Mouse (Mus musculus) heart, embryonic 12.5 days (tissue): Measurements from ENCODE around the gene Scn8a. TPM values are rescaled to one million over a fixed set of nuclear protein-coding genes. Genes with fewer than 3 reads are reported as not detected.

Experiments used
- ATAC-seq: fragments of 200-750 bp; cut with Nextera tagmentation; 2 replicates; pipeline ENCODE4 v1.8.0; 2017; ENCODE audit warnings: moderate TSS enrichment, moderate library complexity; ENCODE audit not compliant: insufficient number of reproducible peaks, low FRiP score
- H3K27ac ChIP-seq: fragments of 300-500 bp; sonication (generic); 2 replicates; pipeline ENCODE4 v1.5.1; 2016; ENCODE audit warnings: mild to moderate bottlenecking, moderate library complexity; ENCODE audit not compliant: poor library complexity, severe bottlenecking
- H3K27me3 ChIP-seq: fragments of 300-500 bp; sonication (generic); replicated peaks from 2 replicates; pipeline ENCODE4 v1.6.1; 2016; ENCODE audit warnings: mild to moderate bottlenecking, moderate library complexity
- H3K36me3 ChIP-seq: fragments of 300-500 bp; sonication (generic); 2 replicates; pipeline ENCODE4 v1.6.1; 2016; ENCODE audit warnings: mild to moderate bottlenecking, moderate library complexity
- H3K4me1 ChIP-seq: fragments of 300-500 bp; sonication (generic); replicated peaks from 2 replicates; pipeline ENCODE4 v1.6.1; 2016; ENCODE audit warnings: mild to moderate bottlenecking
- H3K4me2 ChIP-seq: fragments of 300-500 bp; sonication (generic); 2 replicates; pipeline ENCODE4 v1.6.1; 2016; ENCODE audit warnings: mild to moderate bottlenecking, moderate library complexity
- H3K4me3 ChIP-seq: fragments of 300-500 bp; sonication (generic); 2 replicates; pipeline ENCODE4 v1.5.1; 2016; ENCODE audit warnings: mild to moderate bottlenecking
- H3K9ac ChIP-seq: fragments of 300-500 bp; sonication (generic); 2 replicates; pipeline ENCODE4 v1.6.1; 2016; ENCODE audit warnings: mild to moderate bottlenecking, moderate library complexity
- H3K9me3 ChIP-seq: fragments of 300-500 bp; sonication (generic); replicated peaks from 2 replicates; pipeline ENCODE4 v1.6.1; 2016; ENCODE audit warnings: mild to moderate bottlenecking, moderate library complexity
- WGBS: fragments of 180-500 bp; shearing (Covaris S2); methylation state at CpG from one replicate; pipeline ENCODE4 v1.1.7; 2016; 5-methylcytosine and 5-hydroxymethylcytosine counted together
- polyA plus RNA-seq: library from polyadenylated mRNA; unstranded; fragments of >200 nt; fragmentation: Nextera tagmentation; extraction: Ambion mirVana; gene quantifications from 2 replicates; pipeline ENCODE4 v1.2.1, GENCODE M21; 2016

Scn8a gene
- polyA plus RNA-seq, 1 experiment from 2014 or later, result 0.69 TPM

- H3K27me3 ChIP-seq, result 0 out of 2 replicates have a peak, but pooled peaks cover 22% of the 10 kb centered on the region
- peaks cover 20% of the 10 kb centered on the region for H3K4me1 ChIP-seq
- H3K9ac ChIP-seq, result no peak overlapping the region
- no peaks in the 10 kb centered on the region for H3K9me3 ChIP-seq
- no peaks in the 10 kb centered on the region for H3K36me3 ChIP-seq
- 19% methylated on average over 25 of the region's 25 CpGs for WGBS
- H3K4me3 ChIP-seq, result no peak overlapping the region
- no peak overlapping the region for H3K27ac ChIP-seq
- no peak overlapping the region for H3K4me2 ChIP-seq
- no peak for ATAC-seq
These were observed 223.4 kb downstream of the Scn8a start for GRCm38 (mm10) chr15:101092829-101093648.

GRCm38 (mm10) chr15:101093988-101094387 is 224.3 kb downstream of the Scn8a start:
- H3K27me3 ChIP-seq, result peaks cover 31% of the 10 kb centered on the region
- peaks cover 24% of the 10 kb centered on the region for H3K4me1 ChIP-seq
- 41% methylated on average over 6 of the region's 6 CpGs for WGBS
- no peak overlapping the region for H3K27ac ChIP-seq
- H3K9me3 ChIP-seq, result no peaks in the 10 kb centered on the region
- no peaks in the 10 kb centered on the region for H3K36me3 ChIP-seq
- peak; percentile 44; the same call in 1 of the 2 replicates for ATAC-seq
- no peak overlapping the region for H3K4me2 ChIP-seq
- H3K4me3 ChIP-seq, result no peak overlapping the region
- H3K9ac ChIP-seq, result no peak overlapping the region

- Histone ChIP-seq H3K4me2 (no peak overlapping the region), H3K9me3 (no peaks in the 10 kb centered on the region), H3K27me3 (peaks cover 37% of the 10 kb centered on the region), H3K4me1 (peaks cover 24% of the 10 kb centered on the region), H3K36me3 (no peaks in the 10 kb centered on the region), H3K9ac (no peak overlapping the region), H3K4me3 (no peak overlapping the region), H3K27ac (no peak overlapping the region)
- ATAC-seq, result no peak
- WGBS, result 60% methylated on average over 9 of the region's 9 CpGs
These were observed 225.3 kb downstream of the Scn8a start for GRCm38 (mm10) chr15:101094979-101095378.

DNA sequence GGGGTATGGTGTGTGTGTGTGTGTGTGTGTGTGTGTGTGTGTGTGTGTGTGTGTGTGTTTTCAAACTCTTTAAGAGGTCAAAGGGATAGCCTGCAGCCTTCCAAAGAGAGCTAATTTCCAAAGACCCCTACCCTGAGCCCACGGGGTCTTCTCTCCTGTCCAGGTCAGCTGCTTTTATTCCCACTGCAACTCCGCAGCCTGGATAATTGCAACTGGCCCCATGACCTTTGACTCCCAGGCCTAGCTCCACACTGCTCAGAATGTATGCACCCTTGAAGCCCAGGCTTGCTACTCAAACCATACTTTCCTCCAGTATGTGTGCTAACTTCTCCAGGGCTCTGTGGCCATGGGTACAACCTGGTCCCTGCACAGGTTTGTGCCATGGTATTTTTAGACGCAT is 225.7 kb downstream of the Scn8a start:
- Histone ChIP-seq H3K4me1 (peaks cover 24% of the 10 kb centered on the region), H3K9ac (no peak overlapping the region), H3K4me3 (no peak overlapping the region), H3K27me3 (peaks cover 38% of the 10 kb centered on the region), H3K9me3 (no peaks in the 10 kb centered on the region), H3K36me3 (no peaks in the 10 kb centered on the region), H3K27ac (no peak overlapping the region), H3K4me2 (no peak overlapping the region)
- ATAC-seq, result no peak
- 75% methylated on average over 3 of the region's 3 CpGs for WGBS

Other genes starting within 250 kb of the Scn8a start
- 15.0 and 18.0 TPM in 2 replicates for gene Smagp, start 232.9 kb upstream of the Scn8a start, polyA plus RNA-seq
- 3.7 and 6.3 TPM in 2 replicates for gene Bin2, start 200.3 kb upstream of the Scn8a start, polyA plus RNA-seq
- 1.4 and 1.6 TPM in 2 replicates for gene Cela1, start 181.9 kb upstream of the Scn8a start, polyA plus RNA-seq
- gene Galnt6, start 140.5 kb upstream of the Scn8a start, polyA plus RNA-seq, result 0.14 and 0.39 TPM in 2 replicates
- 1.1 and 1.2 TPM in 2 replicates for gene Slc4a8, start 108.1 kb upstream of the Scn8a start, polyA plus RNA-seq
- gene Gm47841, start 177.5 kb downstream of the Scn8a start, polyA plus RNA-seq, result not detected in 2 replicates
- 0.10 and 0.15 TPM in 2 replicates for gene Fignl2, start 208.7 kb downstream of the Scn8a start, polyA plus RNA-seq
- not detected in 2 replicates for gene Ankrd33, start 245.9 kb downstream of the Scn8a start, polyA plus RNA-seq